Mouse (Mus musculus): Measurements from ENCODE around the gene Mbl2. TPM values are rescaled to one million over a fixed set of nuclear protein-coding genes. Genes with fewer than 3 reads are reported as not detected.
"Not testable (repeated sequence)": the region's sequence is repeated elsewhere in the genome, so short reads cannot be mapped to it uniquely, and the experiment has no call there.

The Mbl2 gene
- total and polyA plus RNA-seq, 3 experiments: not detected

- no peak overlapping the region for H3K9ac ChIP-seq (ENCODE audit: control insufficient read depth, low read depth, low read length, poor library complexity, severe bottlenecking)
- no peaks in the 10 kb centered on the region for H3K27me3 ChIP-seq (ENCODE audit: control insufficient read depth in 1 of 2, insufficient read depth in 2 of 2, low read length in 2 of 2)
- no peaks in the 10 kb centered on the region for H3K36me3 ChIP-seq (ENCODE audit: control insufficient read depth in 1 of 2, insufficient read depth in 2 of 2, low read length in 2 of 2)
- H3K79me2 ChIP-seq (ENCODE audit: control insufficient read depth, insufficient read depth, low read length, poor library complexity): no peaks in the 10 kb centered on the region
- TF ChIP-seq SIN3A (IDR thresholded peaks at IDR 0.05; ENCODE audit: low read length): no peak
- H3K4me1 ChIP-seq (ENCODE audit: control insufficient read depth in 1 of 2, insufficient read depth in 2 of 2, low read length in 2 of 2): no peaks in the 10 kb centered on the region
- H3K27ac ChIP-seq (ENCODE audit: control insufficient read depth, low read depth, low read length): no peak overlapping the region
- no peak overlapping the region for H3K4me3 ChIP-seq (ENCODE audit: control insufficient read depth in 1 of 2, insufficient read depth in 1 of 2, low read depth in 2 of 2, low read length in 2 of 2)
- no peak for DNase-seq (ENCODE audit: low read depth, low spot score)
- H3K9me3 ChIP-seq (replicated peaks; ENCODE audit: insufficient read depth, low read length): no peaks in the 10 kb centered on the region
Observed at GRCm38 (mm10) chr19:30214026-30214425, 18.7 kb upstream of the Mbl2 start.

GRCm38 (mm10) chr19:30215736-30216135 lies 17.0 kb upstream of the Mbl2 start:
- not testable (repeated sequence) for H3K79me2 ChIP-seq (ENCODE audit: control insufficient read depth, insufficient read depth, low read length, poor library complexity); H3K27me3 ChIP-seq (ENCODE audit: control insufficient read depth in 1 of 2, insufficient read depth in 2 of 2, low read length in 2 of 2); DNase-seq (ENCODE audit: low read depth, low spot score); H3K4me3 ChIP-seq (ENCODE audit: control insufficient read depth in 1 of 2, insufficient read depth in 1 of 2, low read depth in 2 of 2, low read length in 2 of 2); H3K27ac ChIP-seq (ENCODE audit: control insufficient read depth, low read depth, low read length); H3K36me3 ChIP-seq (ENCODE audit: control insufficient read depth in 1 of 2, insufficient read depth in 2 of 2, low read length in 2 of 2); H3K9me3 ChIP-seq (replicated peaks; ENCODE audit: insufficient read depth, low read length); H3K9ac ChIP-seq (ENCODE audit: control insufficient read depth, low read depth, low read length, poor library complexity, severe bottlenecking); H3K4me1 ChIP-seq (ENCODE audit: control insufficient read depth in 1 of 2, insufficient read depth in 2 of 2, low read length in 2 of 2)

GRCm38 (mm10) chr19:30216186-30216585 lies 16.6 kb upstream of the Mbl2 start:
- no peaks in the 10 kb centered on the region for H3K9me3 ChIP-seq (replicated peaks; ENCODE audit: insufficient read depth, low read length)
- H3K27me3 ChIP-seq (ENCODE audit: control insufficient read depth in 1 of 2, insufficient read depth in 2 of 2, low read length in 2 of 2): no peaks in the 10 kb centered on the region
- no peak for DNase-seq (ENCODE audit: low read depth, low spot score)
- H3K4me1 ChIP-seq (ENCODE audit: control insufficient read depth in 1 of 2, insufficient read depth in 2 of 2, low read length in 2 of 2): no peaks in the 10 kb centered on the region
- no peak overlapping the region for H3K27ac ChIP-seq (ENCODE audit: control insufficient read depth, low read depth, low read length)
- H3K36me3 ChIP-seq (ENCODE audit: control insufficient read depth in 1 of 2, insufficient read depth in 2 of 2, low read length in 2 of 2): no peaks in the 10 kb centered on the region
- H3K4me3 ChIP-seq (ENCODE audit: control insufficient read depth in 1 of 2, insufficient read depth in 1 of 2, low read depth in 2 of 2, low read length in 2 of 2): no peak overlapping the region
- TF ChIP-seq MAZ (IDR thresholded peaks at IDR 0.05; ENCODE audit: low read depth, low read length) (no peak), SIN3A (IDR thresholded peaks at IDR 0.05; ENCODE audit: low read length) (no peak), RCOR1 (IDR thresholded peaks at IDR 0.05; ENCODE audit: low read depth, low read length) (no peak), MYC (IDR thresholded peaks at IDR 0.05; ENCODE audit: low read depth, low read length) (no peak), TAL1 (IDR thresholded peaks at IDR 0.05; ENCODE audit: low read length) (no peak), ETS1 (IDR thresholded peaks at IDR 0.05; ENCODE audit: low read depth, low read length) (no peak), TCF12 (IDR thresholded peaks at IDR 0.05; ENCODE audit: low read depth, low read length) (no peak), POLR2AphosphoS5 (IDR thresholded peaks at IDR 0.05; ENCODE audit: borderline replicate concordance, low read depth, low read length) (no peak), MEF2A (IDR thresholded peaks at IDR 0.05; ENCODE audit: extremely low read depth, insufficient replicate concordance, low read depth, low read length, poor library complexity, severe bottlenecking) (no peak)
- no peaks in the 10 kb centered on the region for H3K79me2 ChIP-seq (ENCODE audit: control insufficient read depth, insufficient read depth, low read length, poor library complexity)
- no peak overlapping the region for H3K9ac ChIP-seq (ENCODE audit: control insufficient read depth, low read depth, low read length, poor library complexity, severe bottlenecking)

GRCm38 (mm10) chr19:30217335-30217734 lies 15.4 kb upstream of the Mbl2 start:
- TF ChIP-seq NRF1 (IDR thresholded peaks at IDR 0.05; ENCODE audit: insufficient read depth, low read depth, low read length, poor library complexity, severe bottlenecking): no peak
- peak; percentile 61 to 74 (median 72) for TF ChIP-seq CTCF (IDR thresholded peaks at IDR 0.05 in 2 of 3, conservative IDR thresholded peaks at IDR 0.05 in 1 of 3; ENCODE audit: control insufficient read depth in 1 of 3, insufficient read depth in 1 of 3, low read depth in 2 of 3, low read length in 3 of 3, poor library complexity in 1 of 3, severe bottlenecking in 1 of 3)
- TF ChIP-seq GABPA (IDR thresholded peaks at IDR 0.05; ENCODE audit: low read depth, low read length): no peak
- no peak for TF ChIP-seq ZKSCAN1 (IDR thresholded peaks at IDR 0.05; ENCODE audit: low read depth, low read length)
- peak; percentile 37; the same call in 1 of the 2 replicates for TF ChIP-seq ZC3H11A (IDR thresholded peaks at IDR 0.05; ENCODE audit: low read depth, low read length)
- TF ChIP-seq POLR2AphosphoS2 (IDR thresholded peaks at IDR 0.05; ENCODE audit: low read length): no peak
- peak; percentile 60 for TF ChIP-seq SMC3 (IDR thresholded peaks at IDR 0.05; ENCODE audit: low read depth, low read length)
- TF ChIP-seq RAD21 (IDR thresholded peaks at IDR 0.05; ENCODE audit: low read depth, low read length): peak; percentile 76
- DNase-seq (ENCODE audit: low read depth, low spot score): peak; percentile 46

More at GRCm38 (mm10) chr19:30217335-30217734, 15.4 kb upstream of the Mbl2 start:
- Histone ChIP-seq H3K27me3 (ENCODE audit: control insufficient read depth in 1 of 2, insufficient read depth in 2 of 2, low read length in 2 of 2) (no peaks in the 10 kb centered on the region), H3K4me3 (ENCODE audit: control insufficient read depth in 1 of 2, insufficient read depth in 1 of 2, low read depth in 2 of 2, low read length in 2 of 2) (no peak overlapping the region), H3K9me3 (replicated peaks; ENCODE audit: insufficient read depth, low read length) (no peaks in the 10 kb centered on the region), H3K4me1 (ENCODE audit: control insufficient read depth in 1 of 2, insufficient read depth in 2 of 2, low read length in 2 of 2) (no peaks in the 10 kb centered on the region), H3K9ac (ENCODE audit: control insufficient read depth, low read depth, low read length, poor library complexity, severe bottlenecking) (no peak overlapping the region), H3K27ac (ENCODE audit: control insufficient read depth, low read depth, low read length) (no peak overlapping the region), H3K36me3 (ENCODE audit: control insufficient read depth in 1 of 2, insufficient read depth in 2 of 2, low read length in 2 of 2) (no peaks in the 10 kb centered on the region), H3K79me2 (ENCODE audit: control insufficient read depth, insufficient read depth, low read length, poor library complexity) (no peaks in the 10 kb centered on the region)
